Mouse (Mus musculus) small intestine, adult 2 months (tissue): Measurements from ENCODE around the gene Vmp1. TPM values are rescaled to one million over a fixed set of nuclear protein-coding genes. Genes with fewer than 3 reads are reported as not detected.

Experiments used
- H3K27ac ChIP-seq: fragments of 200-500 bp; 2 replicates; pipeline ENCODE4 v1.5.1; 2012; ENCODE audit warnings: low read depth, low read length, control low read depth, inconsistent platforms; ENCODE audit not compliant: insufficient read depth
- H3K27me3 ChIP-seq: fragments of 200-500 bp; 2 replicates; pipeline ENCODE4 v1.6.1; 2012; ENCODE audit warnings: mild to moderate bottlenecking, moderate library complexity, low read length, inconsistent platforms; ENCODE audit not compliant: control insufficient read depth, insufficient read depth
- H3K36me3 ChIP-seq: fragments of 200-500 bp; 2 replicates; pipeline ENCODE4 v1.6.1; 2012; ENCODE audit warnings: mild to moderate bottlenecking, low read length, control low read depth, inconsistent platforms; ENCODE audit not compliant: control insufficient read depth, insufficient read depth
- H3K4me1 ChIP-seq: fragments of 200-500 bp; 2 replicates; pipeline ENCODE4 v1.6.1; 2012; ENCODE audit warnings: low read length, inconsistent platforms, mixed read lengths; ENCODE audit not compliant: control insufficient read depth, insufficient read depth, insufficient read length
- H3K4me3 ChIP-seq: fragments of 200-500 bp; 2 replicates; pipeline ENCODE4 v1.5.1; 2012; ENCODE audit warnings: low read depth, mild to moderate bottlenecking, control low read depth, inconsistent platforms, low read length, moderate library complexity
- CTCF ChIP-seq: fragments of 200-500 bp; IDR thresholded peaks from 2 replicates; pipeline ENCODE4 v1.5.1; 2012; ENCODE audit warnings: low read depth, mild to moderate bottlenecking, control low read depth, inconsistent platforms, low read length, moderate library complexity, mixed read lengths; ENCODE audit not compliant: insufficient replicate concordance, insufficient read length; ENCODE audit errors: extremely low read depth
- POLR2A ChIP-seq: fragments of 200-500 bp; IDR thresholded peaks from 2 replicates; pipeline ENCODE4 v1.6.1; 2012; ENCODE audit warnings: low read depth, mild to moderate bottlenecking, control low read depth, inconsistent platforms, low read length, moderate library complexity
- WGBS: fragments of 180-500 bp; shearing (Covaris S2); methylation state at CpG from one replicate; pipeline ENCODE4 v1.1.7; 2018; 5-methylcytosine and 5-hydroxymethylcytosine counted together
- polyA plus RNA-seq: library from polyadenylated mRNA; depleted of rRNA; stranded (reverse); fragments of >200 nt; gene quantifications from 2 replicates; pipeline ENCODE4 v1.2.3, GENCODE M21; 2012; rRNA removed

Gene Vmp1
- polyA plus RNA-seq, 1 experiment: 38.8 TPM

DNA sequence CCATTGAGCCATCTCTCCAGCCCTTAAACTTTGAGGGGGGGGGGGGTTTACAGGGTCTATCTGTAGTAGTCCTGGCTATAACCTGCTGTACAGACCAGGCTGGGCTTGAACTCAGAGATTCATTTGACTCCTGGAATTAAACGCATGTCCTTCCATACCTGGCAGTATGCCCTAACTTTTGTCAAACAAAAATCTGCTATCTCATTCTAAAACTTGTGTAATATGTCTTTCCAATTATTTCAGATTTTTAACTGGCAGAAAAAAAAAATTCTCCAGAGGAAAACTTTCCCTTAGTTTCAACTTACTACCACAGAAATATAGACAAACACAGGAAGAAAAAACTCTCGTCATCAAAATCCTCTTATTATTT lies 143.2 kb downstream of the Vmp1 start:
- TF ChIP-seq POLR2A: no peak
- no peak for TF ChIP-seq CTCF
- Histone ChIP-seq H3K27ac (no peak overlapping the region), H3K36me3 (no peaks in the 10 kb centered on the region), H3K4me3 (no peak overlapping the region), H3K27me3 (no peaks in the 10 kb centered on the region), H3K4me1 (no peaks in the 10 kb centered on the region)
- 66% methylated on average over 2 of the region's 2 CpGs for WGBS

DNA sequence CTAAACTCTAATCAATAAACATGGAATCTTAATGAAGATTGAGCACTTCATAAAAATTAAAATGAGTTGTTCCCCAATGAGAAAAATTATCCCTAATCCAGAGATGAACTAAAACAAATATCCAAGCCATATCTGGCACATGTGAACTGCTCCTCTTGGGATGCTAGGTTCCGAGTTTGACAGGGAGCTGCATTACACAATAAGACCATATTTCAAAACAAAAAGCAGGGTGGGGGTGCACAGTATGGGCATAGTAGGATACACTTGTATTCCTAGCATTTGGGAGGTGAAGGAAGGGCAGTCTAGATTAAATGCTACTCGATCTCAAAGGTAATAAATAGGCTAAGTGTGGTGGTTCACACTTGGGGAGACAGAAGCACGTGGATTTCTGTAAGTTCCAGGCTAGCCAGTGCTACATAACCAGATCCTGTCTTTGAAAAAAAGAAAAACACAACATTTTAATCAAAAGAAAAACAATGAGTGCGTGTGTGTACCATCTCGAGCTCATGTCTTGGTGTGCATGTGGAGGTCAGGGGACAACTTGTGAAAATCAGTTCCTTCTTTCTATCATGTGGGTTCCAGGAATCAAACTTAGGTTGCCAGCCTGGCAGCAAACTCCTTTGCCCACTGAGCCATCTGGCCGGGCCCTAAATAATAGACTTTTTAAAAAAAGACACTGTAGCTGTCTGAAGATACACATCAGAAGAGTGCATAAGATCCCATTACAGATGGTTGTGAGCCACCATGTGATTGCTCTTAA lies 143.7 kb downstream of the Vmp1 start:
- H3K4me3 ChIP-seq: no peak overlapping the region
- no peak overlapping the region for H3K27ac ChIP-seq
- TF ChIP-seq POLR2A (no peak), CTCF (no peak)
- H3K4me1 ChIP-seq: no peaks in the 10 kb centered on the region
- 81% methylated on average over 6 of the region's 6 CpGs for WGBS
- no peaks in the 10 kb centered on the region for H3K27me3 ChIP-seq
- H3K36me3 ChIP-seq: no peaks in the 10 kb centered on the region

DNA sequence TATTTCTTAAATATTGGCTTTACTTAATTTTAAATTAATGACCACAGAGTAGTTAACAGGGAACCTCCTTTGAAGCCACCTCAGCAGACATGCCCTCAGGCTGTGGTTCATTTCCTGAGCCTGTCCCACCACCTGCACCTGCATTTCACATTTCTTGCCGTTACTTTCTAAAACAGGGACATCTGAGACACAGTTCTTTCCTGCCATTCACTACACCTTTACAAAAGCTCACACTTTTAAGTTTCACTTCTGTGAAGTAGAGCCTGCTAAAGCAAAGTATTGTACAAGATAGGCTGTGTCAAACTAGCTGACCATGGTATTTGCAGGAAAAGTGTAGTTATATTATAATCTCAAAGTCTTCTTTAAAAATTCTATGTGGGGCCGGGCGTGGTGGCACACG lies 144.8 kb downstream of the Vmp1 start:
- Histone ChIP-seq H3K27ac (no peak overlapping the region), H3K4me1 (no peaks in the 10 kb centered on the region), H3K36me3 (0 out of 2 replicates have a peak, but pooled peaks cover 5% of the 10 kb centered on the region), H3K27me3 (no peaks in the 10 kb centered on the region), H3K4me3 (no peak overlapping the region)
- TF ChIP-seq CTCF (no peak), POLR2A (no peak)
- WGBS: 89% methylated on average over 4 of the region's 4 CpGs

DNA sequence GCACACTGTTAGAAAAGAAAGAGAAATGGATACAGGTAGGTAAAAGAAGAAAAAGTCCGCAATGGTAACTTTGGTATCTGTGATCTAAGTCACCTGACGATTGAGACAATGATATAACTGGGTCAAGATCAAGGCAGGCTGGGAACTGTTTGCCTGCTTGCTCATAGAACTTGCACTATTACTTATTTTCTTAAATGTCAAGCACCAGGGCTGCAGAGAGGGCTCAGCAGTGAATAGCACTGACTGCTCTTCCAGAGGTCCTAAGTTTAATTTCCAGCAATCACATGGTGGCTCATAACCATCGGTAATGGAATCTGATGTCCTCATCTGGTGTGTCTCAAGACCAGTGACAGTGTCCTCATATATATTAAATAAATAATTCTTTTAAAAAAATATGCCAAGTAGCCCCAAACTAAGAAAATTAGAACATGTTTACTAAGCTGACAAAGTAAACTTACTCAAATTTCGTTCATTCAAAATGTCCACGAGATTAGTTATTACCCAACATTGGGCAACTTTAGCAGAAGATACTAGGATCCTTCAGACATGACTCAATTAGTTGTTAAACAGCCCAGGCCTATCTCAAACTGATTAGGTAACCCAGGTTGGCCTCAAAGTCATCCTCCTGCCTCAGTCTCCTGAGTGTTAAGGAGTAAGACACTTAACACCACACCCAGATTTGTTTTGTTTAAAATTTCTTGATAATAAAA lies 149.3 kb downstream of the Vmp1 start:
- WGBS: 75% methylated on average over 5 of the region's 5 CpGs
- no peak overlapping the region for H3K27ac ChIP-seq

More for the DNA sequence above, 149.3 kb downstream of the Vmp1 start:
- Histone ChIP-seq H3K36me3 (peaks cover 20% of the 10 kb centered on the region), H3K27me3 (no peaks in the 10 kb centered on the region), H3K4me1 (no peaks in the 10 kb centered on the region), H3K4me3 (no peak overlapping the region)
- TF ChIP-seq POLR2A: no peak
- no peak for TF ChIP-seq CTCF

Other genes with a start within 250 kb of the Vmp1 start
- gene Rnft1, start 199.2 kb downstream of the Vmp1 start, polyA plus RNA-seq: 1.1 TPM in 2 replicates
- gene Rps6kb1, start 139.0 kb downstream of the Vmp1 start, polyA plus RNA-seq: 1.5 and 3.9 TPM in 2 replicates
- gene Tubd1, start 138.8 kb downstream of the Vmp1 start, polyA plus RNA-seq: 0.93 and 1.2 TPM in 2 replicates
- 0.90 and 1.5 TPM in 2 replicates for gene Ptrh2, start 149 bp upstream of the Vmp1 start, polyA plus RNA-seq
- 27.0 and 74.8 TPM in 2 replicates for gene Cltc, start 73.7 kb upstream of the Vmp1 start, polyA plus RNA-seq
- 0.79 and 2.0 TPM in 2 replicates for gene Dhx40, start 123.9 kb upstream of the Vmp1 start, polyA plus RNA-seq